Mouse (Mus musculus): Measurements from ENCODE around the gene Ndufc2. TPM values are rescaled to one million over a fixed set of nuclear protein-coding genes. Genes with fewer than 3 reads are reported as not detected.

The Ndufc2 gene
- polyA plus RNA-seq, 1 experiment from 2014 or later, result 512 TPM

DNA sequence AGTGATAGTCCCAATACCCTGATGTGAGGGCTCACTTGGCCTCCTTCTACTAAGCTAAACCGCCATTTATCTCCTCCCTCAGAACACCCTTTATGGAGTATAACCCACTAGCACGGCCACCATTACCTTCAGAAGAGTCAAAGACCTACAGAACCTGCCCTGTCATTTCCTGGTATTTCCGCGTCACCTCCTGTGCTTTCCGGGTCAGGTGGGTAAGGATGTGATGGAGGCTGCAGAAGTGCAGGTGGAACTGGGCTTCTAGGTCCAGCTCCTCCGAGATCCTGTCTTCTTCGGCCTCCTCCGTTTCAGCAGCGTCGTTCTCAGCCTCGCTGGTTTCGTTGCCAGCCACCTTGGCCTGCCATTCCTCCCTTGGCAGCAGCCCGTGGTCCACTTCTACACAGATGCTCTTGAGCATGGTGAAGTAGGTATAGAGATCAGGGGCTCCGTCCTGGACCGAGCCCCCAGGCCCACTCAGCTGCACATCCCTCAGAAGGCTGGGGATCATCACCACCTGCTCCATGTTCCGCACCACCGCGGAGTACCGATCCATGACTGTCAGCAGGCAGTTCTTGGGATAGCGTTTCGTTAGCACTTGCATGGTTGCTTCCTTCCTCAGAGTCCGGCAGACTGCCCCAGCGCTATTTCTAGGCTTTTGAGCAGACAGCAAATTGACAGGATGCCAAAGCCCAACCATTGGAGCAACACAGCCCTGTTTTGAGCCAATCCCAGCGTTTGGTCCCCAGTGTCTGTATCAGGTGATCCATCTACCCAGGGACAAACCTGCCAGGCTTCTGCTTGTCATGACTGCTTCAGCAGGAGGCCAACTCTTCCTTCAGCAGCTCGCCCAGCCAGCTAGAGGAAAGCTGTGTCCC is 17.3 kb downstream of the Ndufc2 start, which contains the start of gene Thrsp:
Gene Thrsp, minus strand, starts transcription at position 825 of the 872 bp plus-strand sequence.
- no peaks in the 10 kb centered on the region for H3K27me3 ChIP-seq
- H3K27ac ChIP-seq, result no peak within 1 kb of the TSS; the same call in 1 of the 2 replicates
- peak; percentile 53 for ATAC-seq
- H3K9ac ChIP-seq, result no peak within 1 kb of the TSS
- peaks cover 11% of the 10 kb centered on the region for H3K36me3 ChIP-seq (ENCODE audit: poor library complexity, severe bottlenecking)
- WGBS, result 80% methylated on average over 25 of the region's 25 CpGs
- no peaks in the 10 kb centered on the region for H3K9me3 ChIP-seq (replicated peaks)
- no peak within 1 kb of the TSS for H3K4me2 ChIP-seq
- H3K4me1 ChIP-seq, result peaks cover 9% of the 10 kb centered on the region
- no peak within 1 kb of the TSS for H3K4me3 ChIP-seq

DNA sequence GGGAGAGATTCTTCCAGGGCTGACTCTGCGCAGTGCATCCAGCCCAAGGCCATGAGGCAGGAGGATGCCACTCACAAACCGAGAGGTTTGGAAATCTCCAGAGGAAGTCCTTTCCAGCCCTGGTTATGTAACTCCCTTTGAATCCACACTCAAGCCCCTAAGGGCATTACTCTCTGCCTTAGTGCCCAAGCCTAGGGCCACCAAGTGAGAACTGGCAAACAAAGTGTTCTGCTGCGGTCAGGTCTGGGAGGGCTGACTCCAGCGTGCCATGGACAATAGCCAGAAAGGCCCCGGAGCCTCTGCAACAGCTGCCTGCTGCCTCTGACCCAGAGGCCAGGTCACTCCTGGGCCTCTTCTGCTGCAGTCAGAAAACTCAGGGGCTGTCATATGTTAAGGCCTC is 18.9 kb downstream of the Ndufc2 start:
- no peak for ATAC-seq
- H3K4me1 ChIP-seq, result peaks cover 9% of the 10 kb centered on the region
- H3K4me3 ChIP-seq, result no peak overlapping the region
- no peaks in the 10 kb centered on the region for H3K27me3 ChIP-seq
- 80% methylated on average over 5 of the region's 5 CpGs for WGBS
- H3K36me3 ChIP-seq (ENCODE audit: poor library complexity, severe bottlenecking), result no peaks in the 10 kb centered on the region
- no peak overlapping the region for H3K4me2 ChIP-seq
- H3K9ac ChIP-seq, result no peak overlapping the region
- no peaks in the 10 kb centered on the region for H3K9me3 ChIP-seq (replicated peaks)
- H3K27ac ChIP-seq, result no peak overlapping the region

- Histone ChIP-seq H3K27ac (no peak overlapping the region), H3K27me3 (no peaks in the 10 kb centered on the region), H3K4me3 (no peak overlapping the region), H3K36me3 (ENCODE audit: poor library complexity, severe bottlenecking) (no peaks in the 10 kb centered on the region), H3K4me2 (no peak overlapping the region), H3K4me1 (peaks cover 9% of the 10 kb centered on the region), H3K9me3 (replicated peaks) (no peaks in the 10 kb centered on the region), H3K9ac (no peak overlapping the region)
- ATAC-seq, result no peak
- WGBS, result 81% methylated on average over 5 of the region's 5 CpGs
Observed at GRCm38 (mm10) chr7:97419163-97419562, 19.4 kb downstream of the Ndufc2 start.

DNA sequence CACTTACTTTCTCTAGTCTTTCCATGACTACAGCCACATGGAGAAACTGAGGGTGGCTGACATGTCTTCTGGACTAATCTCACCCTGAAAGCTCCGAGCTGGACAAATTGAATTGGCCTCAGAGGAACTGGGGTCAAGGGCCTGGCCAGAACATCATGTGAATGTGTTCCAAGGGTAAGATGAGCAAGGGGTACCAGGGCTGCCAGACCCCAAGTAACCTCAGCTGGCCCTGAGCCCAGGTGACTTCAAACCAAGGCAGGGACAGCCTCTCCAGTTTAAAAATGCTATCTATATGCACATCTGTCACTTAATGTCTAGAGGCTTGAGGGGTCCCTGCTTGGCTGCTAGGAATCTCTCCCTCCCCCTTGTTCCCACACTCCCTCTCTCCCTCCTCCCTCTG is 20.6 kb downstream of the Ndufc2 start:
- Histone ChIP-seq H3K27ac (no peak overlapping the region), H3K9me3 (replicated peaks) (no peaks in the 10 kb centered on the region), H3K36me3 (ENCODE audit: poor library complexity, severe bottlenecking) (no peaks in the 10 kb centered on the region), H3K9ac (no peak overlapping the region), H3K4me1 (peaks cover 14% of the 10 kb centered on the region), H3K4me3 (no peak overlapping the region), H3K4me2 (no peak overlapping the region), H3K27me3 (no peaks in the 10 kb centered on the region)
- ATAC-seq, result no peak
- 88% methylated on average over 1 of the region's 1 CpGs for WGBS

DNA sequence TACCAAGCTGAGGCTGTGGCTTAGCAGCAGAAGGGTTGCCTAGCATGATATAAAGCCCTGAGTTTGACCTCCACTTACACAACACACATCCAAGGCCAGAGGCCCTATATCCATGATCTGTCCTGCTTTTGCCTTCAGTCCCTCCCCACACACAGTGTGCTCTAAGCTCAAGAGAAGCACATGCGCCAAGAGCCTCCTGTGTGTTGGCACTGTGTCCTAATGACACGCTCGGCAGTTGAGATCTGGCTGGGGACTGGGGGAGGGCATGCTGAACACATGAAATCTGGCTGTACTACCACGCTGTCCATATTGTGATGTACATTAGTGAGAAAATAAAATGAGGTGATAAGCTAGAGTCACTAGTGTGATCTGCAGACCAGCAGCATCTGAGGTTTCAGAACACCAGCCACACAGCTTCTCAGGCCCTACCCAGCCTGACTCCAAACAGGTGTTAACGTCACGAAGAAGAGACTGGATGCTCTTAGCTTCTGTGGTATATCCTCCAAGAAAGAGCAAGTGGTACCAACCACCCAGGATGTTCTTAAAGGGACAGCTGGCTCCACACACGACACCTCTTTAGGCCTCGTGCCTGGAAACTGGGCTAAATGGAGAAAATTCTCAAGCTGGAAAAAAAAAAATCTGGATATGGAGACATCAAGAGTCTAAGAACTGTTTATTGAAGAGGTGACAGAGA is 21.3 kb downstream of the Ndufc2 start:
- Histone ChIP-seq H3K9ac (no peak overlapping the region), H3K27ac (no peak overlapping the region), H3K27me3 (no peaks in the 10 kb centered on the region), H3K4me2 (no peak overlapping the region), H3K9me3 (replicated peaks) (no peaks in the 10 kb centered on the region), H3K4me3 (no peak overlapping the region), H3K4me1 (peaks cover 14% of the 10 kb centered on the region), H3K36me3 (ENCODE audit: poor library complexity, severe bottlenecking) (no peaks in the 10 kb centered on the region)
- ATAC-seq, result no peak
- 86% methylated on average over 8 of the region's 8 CpGs for WGBS

DNA sequence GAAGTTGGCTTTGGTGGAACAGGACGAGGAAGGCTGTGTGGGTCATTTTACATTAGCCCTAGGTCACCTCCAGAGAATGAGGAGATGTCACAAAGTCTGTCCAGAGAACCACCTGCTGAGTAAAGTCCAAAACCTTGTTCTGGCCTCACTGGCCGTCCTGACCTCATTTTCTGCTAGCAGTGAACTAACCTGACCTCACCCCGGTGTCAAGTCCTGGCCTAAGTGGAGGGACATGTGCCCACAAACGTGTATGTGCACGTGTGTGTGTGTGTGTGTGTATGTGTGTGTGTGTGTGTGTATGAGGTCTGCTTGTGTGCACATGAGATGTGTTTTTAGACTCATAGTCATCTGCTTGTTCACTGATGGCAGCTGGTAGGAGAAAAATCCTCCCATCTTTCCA is 24.0 kb downstream of the Ndufc2 start:
- Histone ChIP-seq H3K9ac (no peak overlapping the region), H3K4me2 (no peak overlapping the region), H3K9me3 (replicated peaks) (no peaks in the 10 kb centered on the region), H3K36me3 (ENCODE audit: poor library complexity, severe bottlenecking) (no peaks in the 10 kb centered on the region), H3K27me3 (no peaks in the 10 kb centered on the region), H3K27ac (no peak overlapping the region), H3K4me3 (no peak overlapping the region), H3K4me1 (peaks cover 10% of the 10 kb centered on the region; the same call in 1 of the 2 replicates)
- 64% methylated on average over 5 of the region's 5 CpGs for whole genome bisulfite sequencing
- ATAC-seq, result no peak

GRCm38 (mm10) chr7:97424621-97425245 is 24.9 kb downstream of the Ndufc2 start:
- Histone ChIP-seq H3K4me1 (peaks cover 18% of the 10 kb centered on the region), H3K4me3 (no peak overlapping the region), H3K4me2 (no peak overlapping the region), H3K36me3 (ENCODE audit: poor library complexity, severe bottlenecking) (no peaks in the 10 kb centered on the region), H3K27ac (peak overlapping the region; percentile 54; the same call in 1 of the 2 replicates), H3K9me3 (replicated peaks) (no peaks in the 10 kb centered on the region), H3K27me3 (no peaks in the 10 kb centered on the region), H3K9ac (0 out of 2 replicates have a peak overlapping the region, but pooled peaks have one; percentile 40)
- peak; percentile 87 for ATAC-seq
- WGBS, result 8% methylated on average over 12 of the region's 12 CpGs

- no peak overlapping the region for H3K4me3 ChIP-seq
- no peaks in the 10 kb centered on the region for H3K9me3 ChIP-seq (replicated peaks)
- no peak overlapping the region for H3K9ac ChIP-seq
- H3K4me2 ChIP-seq, result no peak overlapping the region
- H3K27me3 ChIP-seq, result no peaks in the 10 kb centered on the region
- peak overlapping the region; percentile 19; the same call in 1 of the 2 replicates for H3K27ac ChIP-seq
- H3K36me3 ChIP-seq (ENCODE audit: poor library complexity, severe bottlenecking), result no peaks in the 10 kb centered on the region
- no peak for ATAC-seq
- peaks cover 28% of the 10 kb centered on the region for H3K4me1 ChIP-seq
- WGBS, result 78% methylated on average over 6 of the region's 6 CpGs
Observed at GRCm38 (mm10) chr7:97426566-97426965, 26.8 kb downstream of the Ndufc2 start.

GRCm38 (mm10) chr7:97427296-97427695 is 27.5 kb downstream of the Ndufc2 start:
- no peaks in the 10 kb centered on the region for H3K27me3 ChIP-seq
- H3K27ac ChIP-seq, result 0 out of 2 replicates have a peak overlapping the region, but pooled peaks have one; percentile 35
- no peaks in the 10 kb centered on the region for H3K9me3 ChIP-seq (replicated peaks)
- 87% methylated on average over 6 of the region's 6 CpGs for WGBS
- H3K9ac ChIP-seq, result no peak overlapping the region
- H3K4me1 ChIP-seq, result peaks cover 32% of the 10 kb centered on the region
- H3K4me3 ChIP-seq, result no peak overlapping the region
- no peak overlapping the region for H3K4me2 ChIP-seq
- ATAC-seq, result no peak
- H3K36me3 ChIP-seq (ENCODE audit: poor library complexity, severe bottlenecking), result no peaks in the 10 kb centered on the region

DNA sequence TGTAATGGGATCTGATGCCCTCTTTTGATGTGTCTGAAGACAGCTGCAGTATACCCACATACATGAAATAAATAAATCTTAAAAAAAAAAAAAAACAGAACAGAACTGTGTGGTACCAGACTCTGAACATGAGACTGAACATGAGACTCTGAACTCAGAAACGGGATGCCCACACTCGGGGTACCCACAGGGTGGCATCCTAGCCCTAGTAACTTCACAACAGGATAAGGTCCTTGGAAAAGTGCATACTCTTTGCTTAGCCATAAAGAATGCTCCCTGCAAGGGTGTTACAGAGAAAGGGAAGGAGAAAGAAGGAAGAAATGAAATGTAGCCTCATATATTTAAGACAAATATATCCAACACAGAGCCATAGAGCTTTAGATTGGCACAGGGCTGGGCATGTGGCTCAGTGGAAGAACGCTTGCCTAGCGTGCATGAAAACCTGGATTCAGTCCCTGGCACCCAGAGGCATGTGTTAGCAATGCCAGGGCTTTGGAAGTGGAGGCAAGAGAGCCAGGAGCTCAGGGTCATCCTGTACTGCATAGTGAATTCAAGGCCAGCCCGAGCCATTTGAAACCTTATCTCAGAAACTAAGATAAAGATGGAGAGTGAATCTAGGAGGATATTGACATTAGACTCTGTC is 28.1 kb downstream of the Ndufc2 start:
- no peak overlapping the region for H3K4me2 ChIP-seq
- peak overlapping the region; percentile 66; the same call in 1 of the 2 replicates for H3K27ac ChIP-seq
- no peaks in the 10 kb centered on the region for H3K36me3 ChIP-seq (ENCODE audit: poor library complexity, severe bottlenecking)
- no peak overlapping the region for H3K9ac ChIP-seq
- no peak for ATAC-seq
- H3K4me3 ChIP-seq, result no peak overlapping the region
- H3K27me3 ChIP-seq, result no peaks in the 10 kb centered on the region
- 82% methylated on average over 5 of the region's 5 CpGs for WGBS
- H3K4me1 ChIP-seq, result peaks cover 32% of the 10 kb centered on the region
- no peaks in the 10 kb centered on the region for H3K9me3 ChIP-seq (replicated peaks)

DNA sequence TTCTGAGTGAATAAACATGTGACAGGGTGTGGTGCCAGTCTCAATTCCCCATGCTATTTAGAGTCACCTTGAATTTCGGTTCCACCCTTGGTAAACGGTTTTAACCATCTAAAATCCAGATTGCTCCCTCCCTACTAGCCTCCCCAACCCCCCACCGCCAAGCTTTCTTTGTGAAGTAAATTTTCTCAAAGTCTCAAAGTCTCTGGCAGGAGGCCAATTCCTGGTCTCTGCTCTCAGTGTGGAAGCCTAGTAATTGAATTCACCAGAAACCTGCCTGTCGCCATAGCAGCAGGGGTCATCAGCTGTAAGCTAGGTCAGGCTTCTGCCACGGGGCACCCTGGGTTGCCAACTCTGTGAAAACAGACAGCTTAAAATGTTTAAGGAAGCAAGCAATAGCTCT is 29.9 kb downstream of the Ndufc2 start:
- Histone ChIP-seq H3K9me3 (replicated peaks) (no peaks in the 10 kb centered on the region), H3K27ac (peak overlapping the region; percentile 82), H3K27me3 (no peaks in the 10 kb centered on the region), H3K4me3 (no peak overlapping the region), H3K9ac (0 out of 2 replicates have a peak overlapping the region, but pooled peaks have one; percentile 0), H3K36me3 (ENCODE audit: poor library complexity, severe bottlenecking) (no peaks in the 10 kb centered on the region), H3K4me1 (peaks cover 40% of the 10 kb centered on the region), H3K4me2 (peak overlapping the region; percentile 15)
- WGBS, result under 1% methylated on average over 5 of the region's 5 CpGs
- ATAC-seq, result peak; percentile 79

Data from forebrain, embryonic 13.5 days (tissue).